Mouse (Mus musculus) frontal cortex, postnatal 10 days (tissue): ENCODE measurements around the gene Efcab8.
"Not testable (repeated sequence)": the region's sequence is repeated elsewhere in the genome, so short reads cannot be mapped to it uniquely, and the experiment has no call there.

Experiments
- DNase-seq, 2 experiments: peaks; one replicate each; pipeline ENCODE4 v3.0.0; 2022; ENCODE audit warnings: low spot score in 2 of 2, mixed read lengths in 1 of 2

The Efcab8 gene

DNA sequence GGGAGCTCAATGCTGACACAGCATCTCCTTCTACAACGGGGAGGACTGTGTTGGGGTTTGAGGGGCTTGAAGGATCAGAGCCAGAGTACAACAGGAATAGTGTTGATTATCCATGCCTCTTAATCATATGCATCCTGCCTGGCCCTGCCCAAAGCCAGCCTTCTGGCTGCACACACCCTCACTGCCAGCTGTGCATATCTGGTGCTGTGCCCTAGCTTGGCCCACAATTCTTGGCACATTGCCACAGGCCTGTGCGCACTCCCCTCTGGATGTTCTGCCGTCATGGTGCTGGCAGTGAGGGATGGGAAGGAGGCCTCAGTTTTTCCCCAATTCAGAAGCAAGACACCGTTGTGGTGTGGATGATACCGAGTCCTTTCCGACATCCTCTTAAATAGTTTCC, 44.9 kb downstream of the Efcab8 start:
- no peak for DNase-seq

DNA sequence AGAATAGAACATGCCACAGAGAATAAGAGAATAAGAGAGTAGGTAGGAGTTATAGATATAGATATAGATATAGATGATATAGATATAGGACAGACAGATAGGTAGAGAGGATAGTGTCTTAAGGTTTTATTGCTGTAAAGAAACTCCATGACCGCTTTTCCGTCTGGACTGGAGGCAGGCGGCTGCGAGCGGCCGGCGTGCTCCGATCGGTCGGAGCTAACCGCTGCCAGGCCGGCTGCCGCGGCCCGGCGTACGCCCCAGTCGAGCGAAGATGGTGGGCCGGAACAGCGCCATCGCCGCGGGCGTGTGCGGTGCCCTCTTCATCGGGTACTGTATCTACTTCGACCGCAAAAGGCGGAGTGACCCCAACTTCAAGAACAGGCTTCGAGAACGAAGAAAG, 46.2 kb downstream of the Efcab8 start:
- not testable (repeated sequence) for DNase-seq

DNA sequence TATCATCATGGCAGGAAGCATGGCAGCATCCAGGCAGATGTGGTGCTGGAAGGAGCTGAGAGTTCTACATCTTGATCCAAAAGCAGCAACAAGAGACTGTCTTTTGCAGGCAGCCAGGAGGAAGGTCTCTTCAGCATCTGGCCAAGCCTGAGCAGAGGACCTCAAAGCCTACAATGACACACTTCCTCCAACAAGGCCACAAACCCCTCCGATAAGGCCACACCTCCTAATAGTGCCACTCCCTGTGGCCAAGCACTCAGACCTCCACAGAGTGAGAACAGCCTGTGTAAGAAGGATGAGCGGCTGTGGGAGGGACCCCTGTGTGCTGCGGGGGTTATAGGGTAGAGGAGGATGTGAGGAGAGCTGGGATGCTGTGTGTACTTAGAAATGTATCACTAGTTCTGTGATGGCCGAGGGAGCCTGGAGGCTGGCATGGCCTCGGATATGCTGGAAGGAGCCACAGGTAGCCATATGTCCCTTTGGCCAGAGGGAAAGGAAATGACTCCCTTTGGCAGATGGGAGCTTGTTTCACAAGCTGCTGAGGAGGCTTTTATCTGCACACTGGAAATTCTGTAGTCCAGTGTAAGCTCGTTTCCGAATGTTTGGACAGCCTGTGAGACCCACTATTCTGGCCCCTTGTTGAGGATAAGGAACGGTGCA, 47.6 kb downstream of the Efcab8 start:
- DNase-seq, result no peak

DNA sequence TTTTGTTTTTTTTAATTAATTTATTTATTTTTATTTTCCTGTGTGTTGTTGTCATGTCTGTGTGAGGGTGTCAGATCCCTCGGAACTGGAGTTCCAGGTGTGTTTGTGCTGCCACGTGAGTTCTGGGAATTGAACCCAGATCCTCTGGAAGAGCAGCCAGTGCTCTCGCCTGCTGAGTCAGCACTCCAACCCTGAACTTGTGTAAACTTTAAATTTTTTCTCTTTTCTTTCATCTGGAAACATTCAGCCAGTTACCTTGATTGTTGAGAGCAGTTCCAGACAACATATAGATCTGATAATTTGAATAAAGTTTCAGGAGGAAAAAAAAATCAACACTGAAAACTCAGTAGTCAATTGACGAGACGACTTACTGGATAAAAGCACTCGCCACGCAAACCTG, 49.0 kb downstream of the Efcab8 start:
- no peak for DNase-seq

- DNase-seq, result no peak
Measured at GRCm38 (mm10) chr2:153833291-153833690, 53.6 kb downstream of the Efcab8 start.

GRCm38 (mm10) chr2:153842854-153843253, 63.1 kb downstream of the Efcab8 start:
- DNase-seq, result no peak

GRCm38 (mm10) chr2:153848389-153848788, 68.7 kb downstream of the Efcab8 start:
- no peak for DNase-seq

GRCm38 (mm10) chr2:153850351-153851029, 70.8 kb downstream of the Efcab8 start:
- DNase-seq, result no peak

DNA sequence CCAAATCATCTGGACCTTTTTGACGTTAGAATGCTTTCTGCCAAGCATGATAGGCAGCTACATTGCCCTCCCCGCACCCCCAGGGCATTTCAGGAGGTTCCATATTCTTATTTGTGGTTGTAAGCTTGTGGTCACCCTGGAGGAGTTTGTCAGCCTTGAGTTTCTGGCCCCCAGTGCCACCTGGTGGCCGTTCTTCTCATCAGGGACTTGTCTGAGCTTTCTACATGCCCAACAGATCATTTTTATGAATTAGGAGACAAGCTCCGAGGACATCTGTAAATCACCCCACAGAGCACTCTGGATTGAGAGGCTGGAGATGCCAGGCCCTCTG, 71.3 kb downstream of the Efcab8 start:
- peak; percentile 15 to 43 for DNase-seq

- no peak for DNase-seq
Measured at GRCm38 (mm10) chr2:153853544-153853943, 73.8 kb downstream of the Efcab8 start.

GRCm38 (mm10) chr2:153859581-153859980, 79.8 kb downstream of the Efcab8 start:
- no peak for DNase-seq

DNA sequence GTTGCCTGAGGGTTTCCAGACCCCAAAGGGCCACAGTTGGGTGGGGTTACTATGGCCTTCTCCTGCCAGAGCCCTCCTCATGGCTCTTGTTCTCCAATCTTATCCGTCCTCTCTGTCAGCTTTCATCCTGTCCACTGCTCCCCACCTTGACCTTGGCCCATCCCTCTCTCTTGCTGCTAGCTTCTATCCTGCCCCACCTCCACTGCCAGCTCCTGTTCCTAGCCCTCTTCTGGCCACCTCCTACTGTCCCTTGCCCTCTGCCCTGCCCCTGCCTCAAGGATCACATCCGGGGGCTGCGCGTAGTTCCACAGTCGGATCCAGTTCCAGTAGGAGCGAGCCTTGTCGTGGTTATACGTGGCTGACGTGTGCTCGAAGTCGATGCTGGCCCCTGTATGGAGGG, 80.6 kb downstream of the Efcab8 start:
- DNase-seq, result no peak

DNA sequence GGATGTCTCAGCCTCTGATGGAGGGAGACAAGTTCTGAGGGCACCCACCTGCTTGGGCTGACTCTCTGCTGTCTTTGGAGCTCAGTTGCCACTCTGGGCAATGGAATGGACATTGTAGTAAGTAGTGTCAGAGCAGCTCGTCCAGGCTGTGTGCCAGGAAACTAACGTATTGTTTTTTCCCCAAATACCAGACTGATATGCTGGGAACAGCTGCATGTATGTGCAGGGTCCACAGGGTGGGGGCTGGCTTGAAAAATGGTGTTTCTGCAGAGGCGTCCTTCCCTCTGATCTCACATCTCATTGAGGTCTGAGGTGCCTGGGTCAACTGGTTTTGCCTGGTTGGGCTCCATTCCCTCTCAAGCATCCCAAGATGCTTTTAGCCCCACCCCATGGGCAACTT, 81.0 kb downstream of the Efcab8 start:
- DNase-seq, result no peak

- no peak for DNase-seq
Measured at GRCm38 (mm10) chr2:153861960-153862359, 82.2 kb downstream of the Efcab8 start.

DNA sequence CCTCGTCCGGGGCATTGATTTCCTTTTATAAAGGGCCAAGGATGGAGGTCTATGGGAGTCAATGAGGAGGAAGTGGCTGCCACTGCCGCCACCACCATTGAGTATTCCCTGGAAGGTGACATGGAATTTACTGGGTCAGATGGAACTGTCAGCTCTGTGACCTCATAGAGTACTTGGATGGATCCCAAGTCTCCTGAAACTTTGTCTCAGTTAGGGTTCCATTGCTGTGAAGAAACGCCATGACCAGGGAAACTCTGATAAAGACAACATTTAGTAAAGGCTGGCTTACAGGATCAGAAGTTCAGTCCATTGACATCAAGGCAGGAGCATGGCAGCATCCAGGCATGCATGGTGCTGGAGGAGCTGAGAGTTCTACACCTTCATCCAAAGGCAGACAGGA, 91.3 kb downstream of the Efcab8 start, which contains the start of gene Sun5:
Gene Sun5, minus strand, starts transcription at position 101 of the 400 bp plus-strand sequence.
- DNase-seq, result no peak

DNA sequence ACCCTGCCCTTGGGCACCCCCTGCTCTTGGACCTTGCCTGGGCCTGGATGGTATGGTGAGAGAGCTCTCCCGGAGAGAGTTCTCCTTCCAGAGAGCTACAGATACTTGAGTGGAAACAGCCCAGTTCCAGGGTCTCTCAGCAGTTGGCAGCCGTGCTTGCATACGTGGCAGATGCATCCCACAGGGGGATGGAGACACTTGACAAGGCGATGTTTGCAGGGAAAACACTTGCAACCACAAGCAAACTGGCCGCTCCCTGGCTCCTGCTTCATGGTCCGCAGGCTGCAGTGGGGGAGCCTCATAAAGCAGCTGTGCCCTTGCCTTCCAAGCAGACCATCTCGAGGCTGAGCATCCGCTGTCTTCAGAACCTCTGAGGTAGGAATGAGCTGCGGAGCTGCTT, 95.0 kb downstream of the Efcab8 start, which contains the start of gene Bpifb2:
Gene Bpifb2, plus strand, starts transcription at position 301 of the 400 bp plus-strand sequence.
- no peak for DNase-seq
